Mouse (Mus musculus) Muller cell, postnatal 12 days (primary cell): ENCODE results near the gene Palm.

Experiments used
- DNase-seq: peaks from one replicate; pipeline ENCODE4 v3.0.0-alpha.2; 2015; ENCODE audit errors: inconsistent ontology term

Gene Palm

DNA sequence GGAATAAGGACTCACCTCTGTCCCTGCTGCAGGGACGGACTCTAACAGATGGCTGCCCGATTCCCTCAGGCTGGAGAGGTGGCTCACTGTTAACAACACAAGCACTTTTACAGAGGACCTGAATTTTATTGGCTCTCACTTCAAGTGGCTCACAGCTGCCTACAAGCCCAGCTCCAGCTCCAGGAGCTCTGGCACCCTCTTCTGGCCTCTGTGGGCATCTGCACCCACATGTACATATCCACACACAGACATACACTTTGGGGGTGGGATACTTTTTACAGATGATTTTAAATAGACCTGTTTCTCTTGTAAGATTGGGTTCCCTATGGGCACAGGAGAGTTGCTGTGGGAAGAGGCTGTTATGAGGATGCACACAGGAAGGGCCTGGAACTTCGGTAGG is 21.1 kb upstream of the Palm start:
- no peak for DNase-seq

DNA sequence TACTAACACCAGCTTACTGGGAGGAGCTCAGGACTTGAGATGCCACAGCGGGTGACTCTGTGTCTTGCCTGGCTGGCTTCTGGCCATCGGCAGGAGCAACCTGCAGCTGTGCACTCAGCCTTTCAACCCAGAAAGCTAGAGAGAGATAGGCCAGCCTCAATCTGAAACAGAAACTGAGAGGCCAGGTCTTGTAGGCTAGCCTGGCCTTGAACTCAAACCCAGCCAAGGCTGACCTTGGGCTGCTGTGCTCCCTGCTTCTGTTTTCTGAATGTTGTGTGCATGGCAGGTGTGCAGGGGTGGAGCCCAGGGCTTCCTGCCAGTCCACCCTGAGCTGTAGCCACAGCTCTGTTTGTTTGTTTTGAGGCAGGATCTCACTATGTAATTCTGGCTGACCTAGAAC is 20.2 kb upstream of the Palm start:
- DNase-seq: no peak

- no peak for DNase-seq
Measured at GRCm38 (mm10) chr10:79774486-79775279, 18.7 kb upstream of the Palm start.

DNA sequence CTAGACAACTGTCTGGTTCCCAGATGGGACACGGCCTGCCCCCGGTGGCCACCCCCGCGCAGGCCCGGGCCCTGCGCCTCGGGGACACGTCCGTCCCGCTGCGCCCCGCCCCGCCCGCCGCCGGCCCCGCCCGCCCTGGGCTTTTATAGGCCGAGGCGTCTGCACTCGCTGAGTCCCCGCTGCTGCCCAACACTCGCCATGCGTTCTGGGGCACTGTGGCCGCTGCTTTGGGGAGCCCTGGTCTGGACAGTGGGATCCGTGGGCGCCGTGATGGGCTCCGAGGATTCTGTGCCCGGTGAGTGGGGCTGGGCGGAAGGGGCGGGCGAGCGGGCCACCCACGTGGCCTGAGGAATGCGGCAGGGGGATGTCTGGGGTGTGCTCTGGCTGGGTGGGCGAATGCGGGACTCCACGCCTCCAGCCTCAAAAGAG is 16.3 kb upstream of the Palm start, which contains the start of gene Fstl3:
Gene Fstl3, plus strand, starts transcription at position 170 of the 429 bp plus-strand sequence.
- DNase-seq: peak; percentile 70

- DNase-seq: peak; percentile 92
Measured at GRCm38 (mm10) chr10:79778006-79778405, 15.4 kb upstream of the Palm start.

- DNase-seq: no peak
Measured at GRCm38 (mm10) chr10:79779193-79779592, 14.2 kb upstream of the Palm start.

GRCm38 (mm10) chr10:79779784-79780663 is 13.3 kb upstream of the Palm start:
- DNase-seq: peak; percentile 99

- DNase-seq: no peak
Measured at GRCm38 (mm10) chr10:79780664-79781015, 12.7 kb upstream of the Palm start.

- no peak for DNase-seq
Measured at GRCm38 (mm10) chr10:79781139-79781538, 12.2 kb upstream of the Palm start.

DNA sequence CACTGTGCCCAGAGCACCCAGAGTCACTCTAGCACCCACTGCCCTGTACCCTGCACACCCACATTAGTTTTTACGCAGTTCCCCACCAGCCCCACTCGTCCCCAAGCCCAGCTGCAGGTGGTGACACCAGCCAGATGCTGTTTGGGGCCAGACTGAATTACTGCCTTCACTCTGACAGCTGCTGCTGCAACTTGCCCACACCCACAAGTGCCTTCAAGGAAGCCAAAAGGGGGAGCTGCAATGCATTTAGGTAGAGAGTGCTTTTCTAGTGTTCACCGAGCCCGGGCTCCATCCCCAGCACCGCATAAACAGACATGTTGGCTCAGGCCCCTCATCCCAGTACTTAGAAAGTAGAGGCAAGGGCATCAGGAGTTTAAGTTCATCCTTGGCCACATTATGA is 11.4 kb upstream of the Palm start:
- no peak for DNase-seq

DNA sequence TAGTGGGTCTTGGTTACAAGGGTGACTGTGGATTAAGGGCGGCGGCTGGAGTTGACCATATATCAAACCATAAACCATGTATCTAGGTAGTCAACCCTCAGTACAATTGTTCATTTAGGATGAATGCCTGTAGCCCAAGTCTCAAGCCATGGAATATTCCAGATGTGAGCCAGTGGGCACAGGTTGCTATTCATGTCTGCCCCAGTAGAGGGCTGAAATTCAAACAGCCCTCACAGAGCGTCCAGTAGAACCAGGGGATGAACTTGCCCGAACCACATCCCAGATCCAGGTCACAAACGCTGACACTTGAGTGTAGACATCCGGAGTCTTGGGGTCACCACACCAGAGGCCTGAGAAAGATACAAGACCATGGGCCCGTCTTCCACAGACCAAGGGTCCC is 10.3 kb upstream of the Palm start:
- DNase-seq: no peak

DNA sequence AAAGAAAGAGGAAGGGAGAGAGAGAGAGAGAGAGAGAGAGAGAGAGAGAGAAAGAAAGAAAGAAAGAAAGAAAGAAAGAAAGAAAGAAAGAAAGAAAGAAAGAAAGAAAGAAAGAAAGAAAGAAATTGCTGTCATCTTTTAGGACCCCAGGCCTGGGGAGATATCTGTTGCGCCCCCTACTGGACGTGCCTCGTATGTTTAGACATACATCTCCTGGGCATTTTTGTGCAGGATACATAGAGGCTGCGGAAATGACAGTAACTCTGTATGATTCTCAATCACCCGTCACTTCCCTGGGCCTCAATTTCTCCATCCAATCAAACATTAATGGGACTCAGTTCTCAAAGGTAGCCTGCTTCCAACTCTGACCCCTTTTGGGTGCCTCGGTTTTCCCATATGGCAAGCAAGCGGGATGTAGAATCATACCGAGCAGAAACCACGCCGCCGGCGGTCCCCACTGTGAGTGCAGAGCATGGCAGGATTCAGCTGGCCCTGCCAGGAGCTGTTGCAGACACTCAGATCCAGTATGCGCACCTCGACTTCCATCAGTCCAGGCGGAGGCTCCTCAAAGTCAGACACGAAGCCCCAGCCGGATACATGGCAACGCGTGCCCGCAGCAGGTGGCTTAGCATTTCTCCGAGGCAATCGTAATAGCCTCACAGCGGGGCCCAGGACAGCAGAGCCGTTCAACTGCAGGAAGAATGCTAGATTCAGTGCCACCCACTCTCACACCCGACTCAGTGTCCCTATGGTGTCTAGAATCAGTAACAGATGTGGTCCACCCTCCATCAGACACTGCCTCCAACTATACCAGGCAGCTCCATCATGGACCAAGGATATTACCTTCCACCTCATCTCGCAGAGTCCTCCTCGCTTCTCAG is 9.2 kb upstream of the Palm start:
- no peak for DNase-seq

- DNase-seq: peak; percentile 75
Measured at GRCm38 (mm10) chr10:79788386-79789158, 4.8 kb upstream of the Palm start.

- no peak for DNase-seq
Measured at GRCm38 (mm10) chr10:79789581-79789980, 3.8 kb upstream of the Palm start.

DNA sequence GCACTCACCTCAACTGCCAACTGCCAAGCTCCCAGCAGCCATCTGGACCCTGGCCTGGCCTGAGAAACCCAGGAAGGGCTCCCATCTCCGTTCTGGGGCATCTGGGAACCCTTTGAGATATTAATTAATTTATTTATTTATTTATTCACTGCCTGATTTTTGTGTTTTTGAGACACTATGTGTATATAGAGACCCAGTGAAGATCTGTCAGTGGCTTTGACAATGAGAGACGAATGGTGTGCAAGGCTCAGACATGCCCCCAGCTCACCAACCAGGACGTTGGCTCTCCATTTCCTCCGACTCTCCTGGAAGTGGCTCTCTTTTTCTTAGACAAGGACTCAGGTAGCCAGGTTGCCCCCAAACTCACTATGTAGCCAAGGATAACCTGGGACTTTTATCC is 2.5 kb upstream of the Palm start, which contains the start of gene Prss57:
Gene Prss57, minus strand, starts transcription at position 101 of the 400 bp plus-strand sequence.
- no peak for DNase-seq

DNA sequence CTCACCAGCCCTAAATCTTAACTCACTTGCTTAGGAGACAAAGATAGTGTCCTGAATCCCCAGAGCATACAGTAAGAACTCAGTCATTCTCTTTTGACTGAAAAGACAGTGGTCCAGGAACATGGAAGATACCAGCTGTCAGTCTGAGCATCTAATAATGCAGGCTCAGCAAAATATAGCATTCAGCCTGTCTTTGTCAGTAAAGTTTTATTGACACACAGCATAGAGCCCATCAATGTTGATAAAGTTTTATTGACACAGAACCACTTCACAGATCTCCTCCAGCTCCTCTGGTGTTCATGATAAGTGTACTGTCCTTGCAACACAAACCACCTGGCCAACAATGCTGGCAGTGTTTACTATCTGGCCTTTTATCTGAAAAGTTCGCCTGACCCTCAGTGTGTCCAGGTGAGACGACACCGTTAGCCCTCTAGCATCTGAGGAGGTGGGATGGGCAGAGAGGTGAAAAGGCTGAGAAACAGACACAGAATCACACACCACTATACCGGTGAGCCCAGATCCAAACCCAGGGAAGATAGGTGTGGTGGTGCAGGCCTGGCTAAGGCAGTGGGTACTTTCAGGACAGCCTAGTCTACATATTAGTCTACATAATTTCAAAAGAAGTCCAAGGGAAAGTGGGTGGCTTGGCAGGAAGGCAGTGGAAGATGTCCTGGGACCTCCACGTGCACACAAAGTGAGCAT is 882 bp upstream of the Palm start:
- DNase-seq: no peak

DNA sequence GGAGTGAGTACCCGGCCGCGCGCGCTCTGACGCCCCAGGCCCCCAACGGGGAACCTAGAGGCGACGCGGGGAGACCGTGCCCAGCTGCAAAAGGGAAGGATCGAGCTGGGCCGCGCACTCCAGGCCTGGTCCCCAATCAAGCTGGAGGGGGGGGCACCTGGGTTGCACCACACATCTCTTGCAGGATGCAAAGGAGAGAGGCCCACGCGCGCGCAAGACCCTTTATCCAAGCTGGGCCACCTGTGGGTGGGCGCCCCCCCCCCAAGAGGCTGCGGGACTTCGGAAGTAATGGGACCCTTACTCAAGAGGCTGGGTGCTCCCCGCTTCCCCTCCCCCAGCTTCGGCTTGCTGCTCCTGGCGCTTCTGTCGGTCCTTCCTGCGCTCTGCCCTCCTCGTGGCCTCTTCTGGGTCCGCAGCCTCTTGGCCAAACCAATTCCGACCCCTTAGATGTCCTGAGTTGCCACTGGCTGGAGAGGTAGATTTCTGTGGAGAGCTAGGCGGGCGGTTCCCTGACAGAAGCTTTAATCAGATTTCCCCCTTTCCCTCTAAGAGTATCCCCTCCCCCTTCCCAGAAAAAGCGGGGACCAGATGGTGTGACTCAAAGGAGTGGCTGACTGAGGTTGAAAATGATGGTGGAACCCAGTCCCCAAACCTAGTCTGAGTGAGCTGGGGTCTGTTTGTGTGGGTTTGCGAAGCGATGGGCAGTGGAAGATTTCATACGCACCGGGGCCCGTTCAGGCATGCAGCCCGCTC is 542 bp downstream of the Palm start:
- peak; percentile 58 for DNase-seq

- peak; percentile 77 for DNase-seq
Measured at GRCm38 (mm10) chr10:79794491-79794931, 1.1 kb downstream of the Palm start.

DNA sequence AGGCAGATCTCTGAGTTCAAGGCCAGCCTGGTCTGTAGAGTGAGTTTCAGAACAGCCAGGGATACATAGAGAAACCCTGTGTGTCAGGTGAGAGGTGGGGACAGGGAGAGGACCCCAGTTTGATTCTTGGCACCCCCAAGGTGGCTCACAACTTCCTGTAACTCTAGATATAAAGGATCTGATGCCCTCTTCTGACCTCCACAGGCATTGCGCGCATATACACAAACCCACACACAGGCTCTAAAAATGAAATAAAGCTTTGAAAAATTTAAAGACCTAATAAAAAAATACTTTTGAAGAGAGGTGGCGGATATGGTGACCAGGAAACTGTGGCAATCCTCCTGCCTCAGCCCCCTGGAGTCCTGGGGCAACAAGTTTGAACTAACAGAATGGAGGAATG is 2.5 kb downstream of the Palm start:
- DNase-seq: no peak

GRCm38 (mm10) chr10:79797326-79797725 is 4.0 kb downstream of the Palm start:
- no peak for DNase-seq
